Mouse (Mus musculus) liver, embryonic 14.5 days (tissue): ENCODE data around the gene 1700028J19Rik.

ENCODE experiments used
- CTCF ChIP-seq: IDR thresholded peaks from 2 replicates; pipeline ENCODE4 v1.5.1; 2016; ENCODE audit warnings: antibody characterized with exemption, low read depth, control low read depth
- EP300 ChIP-seq: IDR thresholded peaks from 2 replicates; pipeline ENCODE4 v1.6.1; 2016; ENCODE audit warnings: antibody characterized with exemption, low read depth

- TF ChIP-seq EP300 = no peak
- TF ChIP-seq CTCF = no peak
Observed at GRCm38 (mm10) chr7:44260410-44260809, 13.9 kb upstream of the 1700028J19Rik start.
